Mouse (Mus musculus) stomach, embryonic 16.5 days (tissue): ENCODE results near the gene Ccdc8. TPM values are rescaled to one million over a fixed set of nuclear protein-coding genes. Genes with fewer than 3 reads are reported as not detected.

Experiments used
- ATAC-seq: fragments of 200-750 bp; cut with Nextera tagmentation; 2 replicates; pipeline ENCODE4 v1.8.0; 2017; ENCODE audit warnings: moderate number of reproducible peaks, moderate TSS enrichment; ENCODE audit not compliant: insufficient read depth, low FRiP score
- H3K27ac ChIP-seq: fragments of 300-500 bp; sonication (generic); 2 replicates; pipeline ENCODE4 v1.5.1; 2014; ENCODE audit warnings: low read length
- H3K27me3 ChIP-seq: fragments of 300-500 bp; sonication (generic); 2 replicates; pipeline ENCODE4 v1.6.1; 2014; ENCODE audit warnings: low read length, control low read depth, mixed read lengths; ENCODE audit not compliant: control insufficient read depth, insufficient read depth
- H3K36me3 ChIP-seq: fragments of 300-500 bp; sonication (generic); 2 replicates; pipeline ENCODE4 v1.6.1; 2014; ENCODE audit warnings: low read length; ENCODE audit not compliant: control insufficient read depth, insufficient read depth
- H3K4me1 ChIP-seq: fragments of 300-500 bp; sonication (generic); 2 replicates; pipeline ENCODE4 v1.6.1; 2014; ENCODE audit warnings: low read length, control low read depth, mixed read lengths; ENCODE audit not compliant: control insufficient read depth, insufficient read depth
- H3K4me2 ChIP-seq: fragments of 300-500 bp; sonication (generic); 2 replicates; pipeline ENCODE4 v1.6.1; 2014; ENCODE audit warnings: low read depth, low read length, mixed read lengths
- H3K4me3 ChIP-seq: fragments of 300-500 bp; sonication (generic); replicated peaks from 2 replicates; pipeline ENCODE4 v1.5.1; 2014; ENCODE audit warnings: mild to moderate bottlenecking, low read length
- H3K9ac ChIP-seq: fragments of 300-500 bp; sonication (generic); 2 replicates; pipeline ENCODE4 v1.6.1; 2014; ENCODE audit warnings: low read length
- H3K9me3 ChIP-seq: fragments of 300-500 bp; sonication (generic); replicated peaks from 2 replicates; pipeline ENCODE4 v1.6.1; 2016; ENCODE audit warnings: low read length, control low read depth; ENCODE audit not compliant: control insufficient read depth
- WGBS: fragments of 180-500 bp; shearing (Covaris S2); extraction: QIAGEN DNeasy Blood & Tissue Kit; methylation state at CpG from one replicate; pipeline ENCODE4 v1.1.7; 2014; 5-methylcytosine and 5-hydroxymethylcytosine counted together
- polyA plus RNA-seq: library from polyadenylated mRNA; unstranded; fragments of >200 nt; fragmentation: Nextera tagmentation; extraction: Ambion mirVana; gene quantifications from 2 replicates; pipeline ENCODE4 v1.2.1, GENCODE M21; 2015

Gene Ccdc8
- polyA plus RNA-seq, 1 experiment from 2014 or later = 45.1 TPM

DNA sequence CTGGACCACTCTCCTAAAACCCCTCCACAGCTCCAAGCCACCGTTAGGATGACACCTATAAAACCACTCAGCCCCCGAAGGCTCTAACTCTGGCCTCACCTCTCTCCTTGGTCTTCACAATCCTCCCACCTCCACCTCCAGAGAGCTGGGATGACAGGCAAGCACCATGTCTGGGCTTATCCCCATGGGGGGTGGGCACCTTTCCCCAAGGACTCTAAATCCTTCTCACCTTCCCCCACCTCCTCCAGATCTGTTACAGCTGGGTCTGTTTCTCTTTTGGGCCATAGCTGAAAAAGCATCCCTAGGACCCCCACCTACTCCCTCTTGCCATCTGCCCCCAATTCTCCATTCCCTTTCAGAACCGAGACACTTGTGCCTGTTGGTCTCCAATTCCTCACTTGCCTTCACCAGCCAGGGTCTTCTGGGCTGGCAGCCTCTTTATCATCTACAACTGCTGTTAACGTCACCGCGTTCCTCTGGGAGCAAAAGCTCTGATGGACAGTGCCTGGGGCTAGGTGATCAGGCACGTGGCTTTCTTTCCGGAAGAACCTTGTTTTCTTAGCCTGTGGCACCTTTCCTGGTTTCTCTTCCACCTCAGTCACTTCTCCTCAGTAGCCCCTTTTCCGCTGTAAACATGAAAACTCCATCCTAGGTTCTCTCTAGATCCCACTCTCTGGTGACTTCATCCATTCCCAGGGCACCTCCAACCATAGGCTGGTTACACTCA lies 33.6 kb downstream of the Ccdc8 start:
- H3K9me3 ChIP-seq = no peaks in the 10 kb centered on the region
- peak overlapping the region; percentile 95 for H3K27ac ChIP-seq
- peak overlapping the region; percentile 94 for H3K9ac ChIP-seq
- no peaks in the 10 kb centered on the region for H3K36me3 ChIP-seq
- H3K4me2 ChIP-seq = peak overlapping the region; percentile 58
- H3K4me3 ChIP-seq = peak overlapping the region; percentile 79
- H3K27me3 ChIP-seq = no peaks in the 10 kb centered on the region
- H3K4me1 ChIP-seq = peaks cover 37% of the 10 kb centered on the region
- ATAC-seq = no peak
- 71% methylated on average over 9 of the region's 9 CpGs for WGBS

DNA sequence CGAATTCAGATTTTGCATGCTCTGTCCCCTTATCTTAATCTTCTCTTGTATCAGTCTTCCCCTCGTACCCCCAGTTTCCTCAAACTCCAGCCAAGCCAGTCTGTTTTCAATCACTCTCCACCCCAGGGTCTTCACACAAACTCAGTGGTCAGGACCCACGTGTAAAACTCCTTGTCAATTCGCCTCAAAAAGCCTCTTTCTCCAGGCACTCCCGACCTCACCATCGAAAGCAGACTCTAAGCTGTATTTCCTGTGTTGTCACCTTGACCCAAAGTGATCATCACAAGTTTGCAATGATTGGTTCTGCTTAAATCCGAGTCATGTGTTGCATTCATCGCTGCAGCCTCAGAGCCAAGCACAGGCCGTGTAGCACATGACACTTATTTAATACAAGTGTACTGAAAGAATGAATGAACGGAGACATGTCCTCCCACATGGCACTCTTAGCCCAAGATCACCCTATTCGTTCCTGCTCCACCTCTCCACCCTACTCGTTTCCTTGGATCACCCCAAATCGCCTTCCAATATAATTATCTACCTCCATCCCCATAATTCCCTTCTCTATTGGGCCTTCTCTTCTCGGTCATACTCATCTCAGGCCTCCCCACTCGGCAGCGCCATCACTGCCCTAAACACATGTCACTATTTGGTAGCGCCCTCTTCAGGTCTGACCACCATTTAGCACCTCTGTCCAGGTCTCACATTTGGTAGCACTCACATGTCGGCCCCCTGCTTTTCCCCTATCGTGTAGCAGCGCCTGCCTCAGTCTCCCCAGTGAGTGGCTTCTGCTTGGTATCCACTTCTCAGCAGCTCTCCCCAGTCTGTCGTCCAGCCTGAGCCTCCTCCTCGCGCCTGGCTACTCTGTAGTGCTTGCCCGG lies 34.4 kb downstream of the Ccdc8 start:
- H3K36me3 ChIP-seq = no peaks in the 10 kb centered on the region; the same call in 1 of the 2 replicates
- WGBS = 4% methylated on average over 24 of the region's 24 CpGs
- H3K27me3 ChIP-seq = no peaks in the 10 kb centered on the region

DNA sequence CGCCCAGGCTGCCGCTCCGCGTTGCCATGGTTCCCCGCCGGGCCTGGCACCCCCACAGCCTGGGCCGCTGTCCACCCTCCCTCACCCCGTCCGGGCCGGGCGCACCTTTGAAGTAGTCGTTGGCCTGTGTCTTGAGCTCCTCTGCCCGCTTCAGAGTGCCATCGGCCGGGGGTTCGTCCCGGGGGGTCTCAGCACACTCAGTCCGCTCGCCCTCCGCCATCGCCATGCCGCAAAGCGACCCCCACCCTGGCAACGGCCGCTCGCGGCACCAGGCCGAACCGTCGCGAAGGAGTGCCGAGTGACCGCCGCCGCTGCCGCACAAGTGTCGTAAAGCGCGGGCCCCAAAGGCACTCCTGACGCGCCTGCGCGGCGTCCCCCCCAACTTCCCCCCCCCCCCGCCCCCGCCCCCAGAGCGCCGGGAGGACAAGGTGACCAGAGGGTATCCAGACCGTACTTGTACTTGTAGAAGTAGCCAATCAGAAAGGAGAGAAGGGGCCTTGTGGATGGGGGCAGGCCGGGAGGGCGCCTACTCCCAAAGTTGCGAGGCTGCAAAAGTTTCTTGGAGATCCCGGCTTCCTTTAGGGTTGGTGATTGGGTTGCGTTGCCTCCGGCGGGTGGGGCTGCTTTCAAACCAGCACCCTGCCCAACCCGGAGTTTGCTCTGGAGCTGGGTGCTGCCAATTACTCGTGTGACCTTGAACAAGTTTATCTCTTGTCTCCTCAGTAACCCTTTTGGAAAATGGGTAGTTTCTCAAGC lies 35.3 kb downstream of the Ccdc8 start, which contains the start of gene Ppp5c:
TSS of gene Ppp5c (minus strand) at position 337 of the 756 bp plus-strand sequence.
- Histone ChIP-seq H3K4me3 (peak within 1 kb of the TSS; percentile 79), H3K9ac (peak within 1 kb of the TSS; percentile 94), H3K36me3 (no peaks in the 10 kb centered on the region; the same call in 1 of the 2 replicates), H3K4me1 (peaks cover 37% of the 10 kb centered on the region), H3K27ac (peak within 1 kb of the TSS; percentile 95), H3K27me3 (no peaks in the 10 kb centered on the region), H3K4me2 (peak within 1 kb of the TSS; percentile 58), H3K9me3 (no peaks in the 10 kb centered on the region)
- under 1% methylated on average over 58 of the region's 58 CpGs for WGBS
- peak; percentile 87 for ATAC-seq

More for the DNA sequence above, 34.4 kb downstream of the Ccdc8 start:
- Histone ChIP-seq H3K4me1 (peaks cover 37% of the 10 kb centered on the region), H3K4me2 (peak overlapping the region; percentile 58), H3K9ac (peak overlapping the region; percentile 94), H3K4me3 (peak overlapping the region; percentile 79), H3K27ac (peak overlapping the region; percentile 95), H3K9me3 (no peaks in the 10 kb centered on the region)
- peak; percentile 45 for ATAC-seq

DNA sequence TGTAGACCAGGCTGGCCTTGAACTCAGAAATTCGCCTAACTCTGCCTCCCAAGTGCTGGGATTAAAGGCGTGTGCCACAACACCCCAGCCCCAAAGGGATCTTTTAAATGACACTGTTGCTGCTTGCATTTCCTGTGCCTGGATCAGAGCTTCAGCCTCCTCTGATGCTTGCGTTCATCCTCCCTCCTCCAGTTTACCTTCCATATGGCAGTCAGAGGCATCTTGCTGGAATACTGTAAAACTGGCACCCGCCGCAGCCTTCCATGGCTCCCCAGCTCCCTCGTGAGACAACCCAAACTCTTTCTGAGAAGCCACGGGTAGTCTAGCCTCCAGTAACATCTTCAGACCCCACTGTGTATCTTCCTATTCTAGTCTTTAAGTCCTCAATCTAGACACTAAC lies 36.4 kb downstream of the Ccdc8 start:
- no peak for ATAC-seq
- peaks cover 30% of the 10 kb centered on the region for H3K4me1 ChIP-seq
- no peak overlapping the region for H3K9ac ChIP-seq
- peak overlapping the region; percentile 95; the same call in 1 of the 2 replicates for H3K27ac ChIP-seq
- peaks cover 8% of the 10 kb centered on the region; the same call in 1 of the 2 replicates for H3K36me3 ChIP-seq
- H3K27me3 ChIP-seq = no peaks in the 10 kb centered on the region
- no peak overlapping the region for H3K4me3 ChIP-seq
- no peak overlapping the region for H3K4me2 ChIP-seq
- no peaks in the 10 kb centered on the region for H3K9me3 ChIP-seq
- WGBS = 76% methylated on average over 7 of the region's 7 CpGs

DNA sequence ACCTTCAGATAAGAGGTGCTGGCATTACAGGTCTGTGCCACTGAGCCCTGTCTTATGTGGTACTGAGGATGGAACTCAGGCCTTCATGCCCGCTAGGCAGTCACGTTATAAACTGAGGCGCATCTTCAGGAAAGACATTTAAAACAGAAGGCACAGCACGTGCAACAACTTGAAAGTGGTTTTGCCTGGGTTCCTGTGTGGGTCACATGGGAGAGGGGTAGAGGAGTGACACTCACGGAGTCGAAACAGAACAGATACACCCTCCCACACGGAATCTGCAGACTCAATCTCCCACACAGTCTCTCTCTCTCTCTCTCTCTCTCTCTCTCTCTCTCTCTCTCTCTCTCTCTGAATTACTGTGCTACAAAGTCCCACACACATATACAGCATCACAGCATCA lies 37.7 kb downstream of the Ccdc8 start:
- Histone ChIP-seq H3K4me3 (no peak overlapping the region), H3K27ac (no peak overlapping the region; the same call in 1 of the 2 replicates), H3K27me3 (no peaks in the 10 kb centered on the region), H3K9me3 (no peaks in the 10 kb centered on the region), H3K9ac (no peak overlapping the region), H3K36me3 (peaks cover 19% of the 10 kb centered on the region), H3K4me1 (peaks cover 16% of the 10 kb centered on the region), H3K4me2 (no peak overlapping the region)
- WGBS = 81% methylated on average over 7 of the region's 7 CpGs
- ATAC-seq = no peak

GRCm38 (mm10) chr7:17038018-17038695 lies 45.6 kb downstream of the Ccdc8 start:
- no peak overlapping the region for H3K4me2 ChIP-seq
- no peak overlapping the region for H3K27ac ChIP-seq
- WGBS = 67% methylated on average over 9 of the region's 9 CpGs
- peaks cover 71% of the 10 kb centered on the region for H3K36me3 ChIP-seq
- ATAC-seq = 0 out of 2 replicates have a peak, but pooled peaks have one; percentile 19
- H3K27me3 ChIP-seq = no peaks in the 10 kb centered on the region
- 0 out of 2 replicates have a peak, but pooled peaks cover 2% of the 10 kb centered on the region for H3K4me1 ChIP-seq
- H3K9me3 ChIP-seq = no peaks in the 10 kb centered on the region
- H3K4me3 ChIP-seq = no peak overlapping the region
- H3K9ac ChIP-seq = no peak overlapping the region

- WGBS = 91% methylated on average over 7 of the region's 7 CpGs
- Histone ChIP-seq H3K27ac (no peak overlapping the region), H3K9me3 (no peaks in the 10 kb centered on the region), H3K36me3 (peaks cover 72% of the 10 kb centered on the region), H3K27me3 (no peaks in the 10 kb centered on the region), H3K9ac (no peak overlapping the region), H3K4me2 (no peak overlapping the region), H3K4me1 (0 out of 2 replicates have a peak, but pooled peaks cover 2% of the 10 kb centered on the region), H3K4me3 (no peak overlapping the region)
- no peak for ATAC-seq
Measured at GRCm38 (mm10) chr7:17039373-17039772, 46.9 kb downstream of the Ccdc8 start.

DNA sequence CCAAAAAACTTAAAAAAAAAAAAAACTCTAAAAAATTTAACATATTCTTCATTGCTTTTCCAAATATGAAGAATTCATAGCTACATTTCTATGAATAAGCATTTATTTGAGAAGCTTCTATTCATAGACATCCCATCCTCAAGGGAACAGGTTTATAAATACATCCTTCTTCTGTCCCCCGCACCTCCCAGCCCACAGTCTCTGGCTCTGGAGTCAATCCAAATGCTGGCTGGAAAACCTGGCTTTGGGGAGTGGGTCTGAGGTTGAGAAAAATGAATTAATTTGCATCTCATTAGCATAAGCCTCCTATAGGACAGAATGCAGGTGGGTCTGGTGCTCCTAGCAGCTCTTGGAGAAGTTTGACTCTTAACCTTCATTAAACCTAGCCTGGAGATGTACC lies 53.2 kb downstream of the Ccdc8 start:
- Histone ChIP-seq H3K9me3 (no peaks in the 10 kb centered on the region), H3K4me3 (no peak overlapping the region), H3K36me3 (peaks cover 54% of the 10 kb centered on the region), H3K9ac (no peak overlapping the region), H3K27me3 (no peaks in the 10 kb centered on the region), H3K4me2 (no peak overlapping the region), H3K4me1 (no peaks in the 10 kb centered on the region; the same call in 1 of the 2 replicates), H3K27ac (no peak overlapping the region)
- ATAC-seq = no peak
- WGBS = 63% methylated on average over 1 of the region's 1 CpGs
